Mouse (Mus musculus) right cerebral cortex, adult 2 months (tissue): ENCODE measurements at regions not wholly inside any gene's neighbourhood (a gene's known extent, or its start where the extent isn't known, plus 50 kb on each side); places are given as distances from the start of the nearest gene placed in this dataset.

Experiments used
- DNase-seq, 2 experiments: peaks; one replicate each; pipeline ENCODE4 v3.0.0; 2021 to 2022; ENCODE audit warnings: low spot score in 2 of 2

DNA sequence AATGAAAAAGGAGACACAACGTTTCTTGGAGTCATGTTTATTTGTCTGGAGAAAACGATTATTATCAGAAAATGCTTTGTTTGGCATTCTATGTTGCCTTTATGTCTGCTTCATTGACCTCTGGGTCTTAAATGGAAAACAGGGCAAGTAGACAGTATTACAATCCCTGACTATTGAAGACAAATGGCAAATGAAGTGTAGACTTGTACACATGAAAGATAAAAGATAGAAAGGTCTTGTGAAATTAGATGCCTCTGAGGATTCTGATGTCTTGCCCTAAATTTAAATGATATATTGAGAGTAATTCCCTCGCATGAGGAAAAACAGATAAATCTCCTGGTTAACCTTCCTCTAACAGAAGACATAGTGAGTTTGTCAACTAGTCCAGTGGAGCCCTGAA, 1186.7 kb downstream of the Slitrk1 start:
- DNase-seq = no peak

- DNase-seq = no peak
Measured at GRCm38 (mm10) chr14:107688349-107688748, 1225.6 kb downstream of the Slitrk1 start.

GRCm38 (mm10) chr14:107687261-107688019, 1226.5 kb downstream of the Slitrk1 start:
- peak; percentile 27 to 35 for DNase-seq

- DNase-seq = no peak
Measured at GRCm38 (mm10) chr14:107656595-107656994, 1257.4 kb downstream of the Slitrk1 start.

DNA sequence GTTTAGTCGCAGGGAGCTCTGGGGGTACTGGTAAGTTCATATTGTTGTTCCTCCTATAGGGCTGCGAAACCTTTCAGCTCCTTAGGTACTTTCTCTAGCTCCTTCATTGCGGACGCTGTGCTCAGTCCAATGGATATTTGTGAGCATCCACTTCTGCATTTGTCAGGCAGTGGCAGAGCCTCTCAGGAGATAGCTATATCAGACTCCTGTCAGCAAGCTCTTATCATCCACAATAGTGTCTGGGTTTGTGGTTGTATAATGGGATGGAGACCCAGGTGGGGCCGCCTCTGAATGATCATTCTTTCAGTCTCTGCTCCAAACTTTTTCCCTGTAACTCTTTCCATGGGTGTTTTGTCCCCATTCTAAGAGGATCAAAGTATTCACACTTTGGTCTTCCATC, 1298.5 kb downstream of the Slitrk1 start:
- no peak for DNase-seq

- DNase-seq = no peak
Measured at GRCm38 (mm10) chr14:107614348-107614747, 1299.6 kb downstream of the Slitrk1 start.

- no peak for DNase-seq
Measured at GRCm38 (mm10) chr14:107603198-107603597, 1310.8 kb downstream of the Slitrk1 start.

- DNase-seq = no peak
Measured at GRCm38 (mm10) chr14:107586715-107587114, 1327.2 kb downstream of the Slitrk1 start.

- DNase-seq = no peak
Measured at GRCm38 (mm10) chr14:107584252-107584651, 1329.7 kb downstream of the Slitrk1 start.

GRCm38 (mm10) chr14:107570676-107571075, 1343.3 kb downstream of the Slitrk1 start:
- DNase-seq = no peak

- no peak for DNase-seq
Measured at GRCm38 (mm10) chr14:107568496-107568895, 1345.5 kb downstream of the Slitrk1 start.
